Mouse (Mus musculus): ENCODE results near the gene Cyp19a1. TPM values are rescaled to one million over a fixed set of nuclear protein-coding genes. Genes with fewer than 3 reads are reported as not detected.

The Cyp19a1 gene
- not detected in 2 replicates for polyA plus RNA-seq (2015; fragmentation: Nextera tagmentation; extraction: Ambion mirVana)

DNA sequence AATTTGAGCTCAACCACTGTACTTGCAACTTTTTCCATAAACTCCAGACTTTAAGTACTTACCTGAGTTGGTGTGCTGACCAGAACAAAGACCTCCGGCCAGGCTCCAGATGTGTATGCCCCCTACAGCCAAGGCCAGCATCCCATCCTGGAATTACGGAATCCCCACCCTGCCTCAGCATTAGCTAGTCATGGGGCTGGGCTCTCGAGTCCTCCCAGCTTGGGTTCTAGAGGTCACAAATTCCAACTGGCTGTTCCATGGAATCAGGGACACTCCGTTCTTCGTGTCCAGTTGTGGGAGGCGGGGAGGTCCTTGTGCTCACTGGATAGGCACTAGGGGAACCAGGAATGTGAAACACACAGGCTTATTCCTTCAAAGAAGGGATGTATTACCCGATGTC is at the start of gene Cyp19a1:
Cyp19a1 (minus strand) TSS at position 101 of the 400 bp plus-strand sequence.
- 77% methylated on average over 7 of the region's 7 CpGs for WGBS

DNA sequence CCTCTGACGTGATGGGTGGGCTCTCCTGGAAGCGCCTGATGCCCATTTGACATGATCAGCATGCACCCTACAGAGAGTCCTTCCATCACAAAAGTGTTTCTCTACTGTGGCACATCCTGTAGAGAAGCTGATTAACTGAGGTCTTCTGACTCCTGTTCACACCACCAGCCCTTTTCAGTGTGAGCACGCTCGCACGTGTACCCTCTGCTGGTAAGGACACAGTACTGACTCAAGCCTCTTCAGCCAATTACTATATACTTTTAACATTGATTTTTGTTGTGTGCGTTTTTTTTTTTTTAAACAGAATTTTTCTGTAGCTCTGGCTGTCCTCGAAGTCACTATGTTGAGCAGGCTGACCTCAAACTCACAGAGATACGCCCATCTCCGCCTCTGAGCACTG is 48.5 kb upstream of the Cyp19a1 start:
- Histone ChIP-seq H3K36me3 (ENCODE audit: insufficient read depth, low read length) (no peaks in the 10 kb centered on the region), H3K27ac (ENCODE audit: low read length) (no peak overlapping the region), H3K9me3 (ENCODE audit: low read length) (no peaks in the 10 kb centered on the region), H3K4me3 (ENCODE audit: low read depth, low read length) (no peak overlapping the region), H3K9ac (replicated peaks; ENCODE audit: low read depth) (no peak overlapping the region), H3K27me3 (replicated peaks; ENCODE audit: insufficient read depth, low read length) (no peaks in the 10 kb centered on the region), H3K4me2 (replicated peaks; ENCODE audit: low read depth, low read length) (no peak overlapping the region), H3K4me1 (ENCODE audit: insufficient read depth, low read depth, low read length) (no peaks in the 10 kb centered on the region)
- ATAC-seq (no peak), DNase-seq (ENCODE audit: low spot score) (no peak)
- TF ChIP-seq EP300 (IDR thresholded peaks at IDR 0.05) (no peak), CTCF (IDR thresholded peaks at IDR 0.05) (0 out of 2 replicates have a peak, but pooled peaks have one; percentile 8)
- WGBS = 71% methylated on average over 9 of the region's 9 CpGs

More for the DNA sequence above, at the start of gene Cyp19a1:
- ATAC-seq = no peak
- Histone ChIP-seq H3K9me3 (ENCODE audit: low read length) (no peaks in the 10 kb centered on the region), H3K27me3 (replicated peaks; ENCODE audit: insufficient read depth, low read length) (no peaks in the 10 kb centered on the region), H3K4me3 (ENCODE audit: low read depth, low read length) (no peak within 1 kb of the TSS), H3K4me2 (replicated peaks; ENCODE audit: low read depth, low read length) (no peak within 1 kb of the TSS), H3K36me3 (ENCODE audit: insufficient read depth, low read length) (no peaks in the 10 kb centered on the region), H3K4me1 (ENCODE audit: insufficient read depth, low read depth, low read length) (no peaks in the 10 kb centered on the region), H3K27ac (ENCODE audit: low read length) (no peak within 1 kb of the TSS), H3K9ac (replicated peaks; ENCODE audit: low read depth) (no peak within 1 kb of the TSS)
- TF ChIP-seq CTCF (IDR thresholded peaks at IDR 0.05) = no peak
- no peak for TF ChIP-seq EP300 (IDR thresholded peaks at IDR 0.05)
- DNase-seq (ENCODE audit: low spot score) = no peak

DNA sequence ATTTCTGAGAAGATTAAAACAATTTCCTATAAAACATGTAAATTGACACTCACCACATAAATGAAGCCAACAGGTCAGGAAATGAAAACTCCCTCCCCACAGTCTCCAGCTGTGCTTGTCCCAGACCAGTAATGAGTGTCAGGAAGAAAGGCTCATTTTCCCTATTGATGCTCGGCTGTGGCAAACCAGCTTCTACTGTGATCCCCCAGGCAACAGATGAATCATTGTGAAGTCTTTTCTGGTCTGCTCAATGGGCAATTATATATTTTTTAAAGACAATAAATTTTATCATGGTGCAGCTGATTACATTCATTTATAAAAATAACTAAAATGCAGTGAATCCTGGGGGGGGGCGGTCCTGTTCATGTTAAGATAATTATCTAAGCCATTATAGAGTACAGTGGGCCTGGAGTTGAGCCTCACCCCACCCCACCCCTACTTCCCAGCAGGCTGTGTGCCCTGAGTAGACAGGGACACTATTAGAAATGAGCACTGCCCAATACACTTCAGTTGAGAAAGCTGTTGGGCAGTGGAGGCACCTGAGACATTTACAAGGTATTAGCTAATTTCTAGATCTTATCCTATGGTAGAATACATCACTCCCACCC is 40.9 kb upstream of the Cyp19a1 start:
- Histone ChIP-seq H3K27ac (ENCODE audit: low read length) (no peak overlapping the region), H3K9ac (replicated peaks; ENCODE audit: low read depth) (no peak overlapping the region), H3K9me3 (ENCODE audit: low read length) (no peaks in the 10 kb centered on the region), H3K27me3 (replicated peaks; ENCODE audit: insufficient read depth, low read length) (no peaks in the 10 kb centered on the region), H3K36me3 (ENCODE audit: insufficient read depth, low read length) (no peaks in the 10 kb centered on the region), H3K4me2 (replicated peaks; ENCODE audit: low read depth, low read length) (no peak overlapping the region), H3K4me3 (ENCODE audit: low read depth, low read length) (no peak overlapping the region), H3K4me1 (ENCODE audit: insufficient read depth, low read depth, low read length) (no peaks in the 10 kb centered on the region)
- DNase-seq (ENCODE audit: low spot score) (no peak), ATAC-seq (no peak)
- WGBS = 70% methylated on average over 2 of the region's 2 CpGs
- no peak for TF ChIP-seq EP300 (IDR thresholded peaks at IDR 0.05)
- TF ChIP-seq CTCF (IDR thresholded peaks at IDR 0.05) = no peak

DNA sequence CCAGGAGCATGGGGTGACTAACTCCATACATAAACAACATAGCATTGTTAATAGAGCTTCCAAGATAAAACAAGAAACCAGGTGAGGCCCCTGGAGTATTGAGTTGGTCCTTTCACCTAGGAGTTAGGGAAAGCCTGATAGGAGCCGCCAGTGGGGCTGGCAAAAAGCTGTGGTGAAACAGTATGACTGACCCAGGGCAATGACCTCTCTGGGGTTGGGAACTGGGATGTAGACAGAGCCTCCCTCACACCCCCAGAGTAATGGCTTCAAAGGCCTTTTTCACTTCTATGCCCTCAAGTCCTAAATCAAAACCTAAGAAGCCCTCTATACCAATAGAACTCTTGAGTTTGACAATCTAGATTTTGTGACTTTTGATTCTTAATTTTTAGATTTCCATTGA is 40.3 kb upstream of the Cyp19a1 start:
- no peak overlapping the region for H3K4me2 ChIP-seq (replicated peaks; ENCODE audit: low read depth, low read length)
- no peak for DNase-seq (ENCODE audit: low spot score)
- TF ChIP-seq CTCF (IDR thresholded peaks at IDR 0.05) = no peak

DNA sequence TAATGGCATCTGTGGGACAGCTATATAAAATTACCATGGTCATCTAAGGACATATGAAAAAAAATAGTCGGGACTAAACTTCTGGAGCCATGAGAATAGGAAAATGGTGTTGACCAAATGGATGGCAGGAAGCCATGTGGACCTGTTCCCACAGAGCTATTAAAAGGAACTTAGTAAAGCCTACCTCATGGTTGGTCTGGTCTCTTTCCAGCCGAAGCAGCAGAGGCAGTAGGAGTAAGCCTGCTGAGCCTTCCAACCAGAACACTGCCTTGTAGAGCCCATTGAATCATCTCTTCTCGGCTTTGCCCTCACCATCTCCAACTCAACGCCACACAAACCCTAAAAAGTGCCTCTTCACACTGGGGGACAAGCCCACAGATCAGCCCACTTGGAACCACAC is 33.3 kb upstream of the Cyp19a1 start:
- no peaks in the 10 kb centered on the region for H3K4me1 ChIP-seq (ENCODE audit: insufficient read depth, low read depth, low read length)
- no peaks in the 10 kb centered on the region for H3K36me3 ChIP-seq (ENCODE audit: insufficient read depth, low read length)
- no peak overlapping the region for H3K9ac ChIP-seq (replicated peaks; ENCODE audit: low read depth)
- 61% methylated on average over 4 of the region's 4 CpGs for WGBS
- H3K4me3 ChIP-seq (ENCODE audit: low read depth, low read length) = no peak overlapping the region
- H3K27me3 ChIP-seq (replicated peaks; ENCODE audit: insufficient read depth, low read length) = no peaks in the 10 kb centered on the region
- TF ChIP-seq EP300 (IDR thresholded peaks at IDR 0.05) (no peak), CTCF (IDR thresholded peaks at IDR 0.05) (no peak)
- H3K27ac ChIP-seq (ENCODE audit: low read length) = no peak overlapping the region
- H3K9me3 ChIP-seq (ENCODE audit: low read length) = no peaks in the 10 kb centered on the region
- no peak overlapping the region for H3K4me2 ChIP-seq (replicated peaks; ENCODE audit: low read depth, low read length)
- DNase-seq (ENCODE audit: low spot score) (no peak), ATAC-seq (no peak)

More for the DNA sequence above, 40.3 kb upstream of the Cyp19a1 start:
- WGBS = 74% methylated on average over 1 of the region's 1 CpGs
- no peaks in the 10 kb centered on the region for H3K27me3 ChIP-seq (replicated peaks; ENCODE audit: insufficient read depth, low read length)
- no peaks in the 10 kb centered on the region for H3K4me1 ChIP-seq (ENCODE audit: insufficient read depth, low read depth, low read length)
- H3K9me3 ChIP-seq (ENCODE audit: low read length) = no peaks in the 10 kb centered on the region
- ATAC-seq = no peak
- no peak overlapping the region for H3K4me3 ChIP-seq (ENCODE audit: low read depth, low read length)
- no peaks in the 10 kb centered on the region for H3K36me3 ChIP-seq (ENCODE audit: insufficient read depth, low read length)
- H3K9ac ChIP-seq (replicated peaks; ENCODE audit: low read depth) = no peak overlapping the region
- no peak overlapping the region for H3K27ac ChIP-seq (ENCODE audit: low read length)

DNA sequence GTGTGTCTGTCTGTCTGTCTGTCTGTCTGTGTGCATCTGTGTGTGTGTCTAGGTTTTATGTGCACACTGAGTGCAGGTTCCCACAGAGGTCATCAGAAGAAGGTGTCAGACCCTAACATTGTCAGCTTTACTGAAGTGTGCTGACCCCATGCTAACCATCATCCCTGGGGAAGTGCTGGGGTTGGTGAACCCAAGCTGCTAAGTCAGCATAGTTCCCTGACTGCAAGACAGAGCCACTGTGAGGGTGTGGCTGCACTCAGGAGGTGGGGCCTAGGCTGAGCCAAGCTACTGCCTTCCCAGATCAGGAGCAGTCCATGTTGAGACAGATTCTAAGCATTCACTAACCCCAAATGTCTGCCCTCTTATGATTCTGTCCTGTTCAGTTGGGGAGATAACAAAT is 31.9 kb upstream of the Cyp19a1 start:
- DNase-seq (ENCODE audit: low spot score) (no peak), ATAC-seq (no peak)

DNA sequence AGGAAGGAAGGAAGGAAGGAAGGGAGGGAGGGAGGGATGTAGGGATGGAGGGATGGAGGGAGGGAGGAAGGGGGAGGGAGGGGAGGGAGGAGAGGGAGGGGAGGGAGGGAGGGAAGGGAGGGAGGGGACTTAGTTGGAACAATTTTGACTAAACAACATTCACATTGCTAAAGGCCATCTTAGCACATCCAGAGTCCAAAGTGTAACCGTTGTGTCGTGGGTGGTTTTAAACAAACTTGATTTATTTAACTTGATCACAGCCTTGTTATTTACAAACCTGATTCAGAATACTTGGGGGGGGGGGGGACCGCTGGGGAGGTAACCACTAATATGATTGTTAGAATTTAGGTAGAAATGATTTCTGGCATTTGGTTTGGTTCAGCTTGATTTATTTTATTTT is 31.5 kb upstream of the Cyp19a1 start:
- ATAC-seq (no peak), DNase-seq (ENCODE audit: low spot score) (no peak)
- H3K27ac ChIP-seq (ENCODE audit: low read length) = no peak overlapping the region
- H3K9ac ChIP-seq (replicated peaks; ENCODE audit: low read depth) = no peak overlapping the region
- H3K27me3 ChIP-seq (replicated peaks; ENCODE audit: insufficient read depth, low read length) = no peaks in the 10 kb centered on the region
- no peaks in the 10 kb centered on the region for H3K36me3 ChIP-seq (ENCODE audit: insufficient read depth, low read length)
- no peaks in the 10 kb centered on the region for H3K9me3 ChIP-seq (ENCODE audit: low read length)
- H3K4me2 ChIP-seq (replicated peaks; ENCODE audit: low read depth, low read length) = no peak overlapping the region
- no peak overlapping the region for H3K4me3 ChIP-seq (ENCODE audit: low read depth, low read length)
- TF ChIP-seq EP300 (IDR thresholded peaks at IDR 0.05) (no peak), CTCF (IDR thresholded peaks at IDR 0.05) (no peak)
- WGBS = 58% methylated on average over 3 of the region's 3 CpGs
- no peaks in the 10 kb centered on the region for H3K4me1 ChIP-seq (ENCODE audit: insufficient read depth, low read depth, low read length)

More for the DNA sequence above, 31.9 kb upstream of the Cyp19a1 start:
- H3K9ac ChIP-seq (replicated peaks; ENCODE audit: low read depth) = no peak overlapping the region
- no peak overlapping the region for H3K4me2 ChIP-seq (replicated peaks; ENCODE audit: low read depth, low read length)
- TF ChIP-seq EP300 (IDR thresholded peaks at IDR 0.05) (no peak), CTCF (IDR thresholded peaks at IDR 0.05) (no peak)
- H3K27ac ChIP-seq (ENCODE audit: low read length) = no peak overlapping the region
- H3K4me3 ChIP-seq (ENCODE audit: low read depth, low read length) = no peak overlapping the region
- no peaks in the 10 kb centered on the region for H3K27me3 ChIP-seq (replicated peaks; ENCODE audit: insufficient read depth, low read length)
- no peaks in the 10 kb centered on the region for H3K4me1 ChIP-seq (ENCODE audit: insufficient read depth, low read depth, low read length)
- H3K9me3 ChIP-seq (ENCODE audit: low read length) = no peaks in the 10 kb centered on the region
- no peaks in the 10 kb centered on the region for H3K36me3 ChIP-seq (ENCODE audit: insufficient read depth, low read length)
